Mouse (Mus musculus): ENCODE results near the gene Zkscan6.
A peak's percentile ranks its signal among the peaks of the same experiment; 100 is the strongest.

Zkscan6 gene

DNA sequence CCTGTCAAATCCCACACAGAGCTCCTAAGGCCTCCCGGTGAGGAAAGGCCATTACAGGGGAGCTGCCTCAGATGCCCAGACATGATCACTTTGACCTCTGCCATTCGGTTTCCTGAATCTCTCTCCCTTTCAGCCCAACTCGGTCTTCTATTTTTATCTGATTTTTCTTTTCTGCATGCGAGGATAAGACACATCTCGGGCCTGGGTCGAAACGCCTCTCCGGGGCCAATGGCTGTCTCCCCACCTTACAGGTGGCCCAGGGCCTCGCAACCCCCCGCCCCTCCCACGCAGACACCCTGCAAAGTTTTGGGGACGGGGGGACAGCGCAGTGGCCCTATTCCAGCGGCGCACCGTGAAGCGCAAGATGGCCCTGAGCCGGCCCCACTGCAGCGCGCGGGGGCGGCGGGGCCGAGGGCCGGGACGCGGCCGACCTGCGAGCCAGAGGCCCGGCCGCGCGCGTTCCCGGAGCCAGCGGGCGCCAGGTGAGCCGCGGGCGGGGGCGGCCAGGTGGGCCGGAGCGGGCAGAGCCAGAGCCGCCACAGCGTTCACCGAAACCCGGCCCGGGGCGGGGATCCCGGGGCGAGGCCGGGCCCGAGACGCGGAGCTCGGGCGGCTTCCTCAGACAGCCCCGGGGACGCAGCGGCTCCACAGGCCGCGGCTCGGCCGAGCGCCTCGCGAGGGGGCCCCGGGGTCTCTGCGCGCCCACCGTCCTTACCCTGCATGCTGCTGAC is 19.4 kb upstream of the Zkscan6 start:
- DNase-seq (ENCODE audit: low read depth, low spot score) = no peak
- Histone ChIP-seq H3K27me3 (ENCODE audit: control insufficient read depth, insufficient read depth, low read length, poor library complexity, severe bottlenecking) (no peaks in the 10 kb centered on the region), H3K36me3 (ENCODE audit: control insufficient read depth, insufficient read depth, low read length, poor library complexity, severe bottlenecking) (no peaks in the 10 kb centered on the region)

GRCm38 (mm10) chr11:65788154-65788553 is 18.8 kb upstream of the Zkscan6 start, which contains the start of gene Map2k4:
Gene Map2k4 (minus strand): TSS chr11:65788297.
- DNase-seq (ENCODE audit: low read depth, low spot score) = peak; percentile 96
- Histone ChIP-seq H3K27me3 (ENCODE audit: control insufficient read depth, insufficient read depth, low read length, poor library complexity, severe bottlenecking) (no peaks in the 10 kb centered on the region), H3K36me3 (ENCODE audit: control insufficient read depth, insufficient read depth, low read length, poor library complexity, severe bottlenecking) (no peaks in the 10 kb centered on the region)

- no peaks in the 10 kb centered on the region for H3K36me3 ChIP-seq (ENCODE audit: control insufficient read depth, insufficient read depth, low read length, poor library complexity, severe bottlenecking)
- no peaks in the 10 kb centered on the region for H3K27me3 ChIP-seq (ENCODE audit: control insufficient read depth, insufficient read depth, low read length, poor library complexity, severe bottlenecking)
- DNase-seq (ENCODE audit: low read depth, low spot score) = no peak
Measured at GRCm38 (mm10) chr11:65794428-65795219, 12.4 kb upstream of the Zkscan6 start.

DNA sequence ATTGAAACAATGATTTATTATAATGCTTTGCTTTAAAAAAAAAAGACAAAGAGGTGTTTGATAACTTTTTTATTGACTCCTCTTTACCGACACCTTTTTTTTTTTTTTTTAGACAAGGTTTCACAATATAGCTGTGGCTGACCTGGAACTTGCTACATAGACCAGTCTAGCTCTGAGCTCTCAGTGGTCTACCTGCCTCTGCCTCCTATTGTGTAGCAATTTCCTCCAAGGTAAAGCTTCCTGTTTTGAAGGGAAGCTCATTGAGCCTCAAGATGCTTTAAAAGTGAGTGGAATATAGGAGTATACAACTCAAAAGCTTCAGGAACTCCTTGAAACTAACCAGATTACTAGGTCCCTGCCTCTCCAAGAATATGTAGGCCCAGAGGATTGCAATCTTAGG is 11.1 kb upstream of the Zkscan6 start:
- no peak for DNase-seq (ENCODE audit: low read depth, low spot score)
- H3K36me3 ChIP-seq (ENCODE audit: control insufficient read depth, insufficient read depth, low read length, poor library complexity, severe bottlenecking) = no peaks in the 10 kb centered on the region

GRCm38 (mm10) chr11:65801899-65802298 is 5.1 kb upstream of the Zkscan6 start:
- DNase-seq (ENCODE audit: low read depth, low spot score) = no peak
- H3K27me3 ChIP-seq (ENCODE audit: control insufficient read depth, insufficient read depth, low read length, poor library complexity, severe bottlenecking) = no peaks in the 10 kb centered on the region
- no peaks in the 10 kb centered on the region for H3K36me3 ChIP-seq (ENCODE audit: control insufficient read depth, insufficient read depth, low read length, poor library complexity, severe bottlenecking)

More for the DNA sequence above, 11.1 kb upstream of the Zkscan6 start:
- H3K27me3 ChIP-seq (ENCODE audit: control insufficient read depth, insufficient read depth, low read length, poor library complexity, severe bottlenecking) = no peaks in the 10 kb centered on the region

DNA sequence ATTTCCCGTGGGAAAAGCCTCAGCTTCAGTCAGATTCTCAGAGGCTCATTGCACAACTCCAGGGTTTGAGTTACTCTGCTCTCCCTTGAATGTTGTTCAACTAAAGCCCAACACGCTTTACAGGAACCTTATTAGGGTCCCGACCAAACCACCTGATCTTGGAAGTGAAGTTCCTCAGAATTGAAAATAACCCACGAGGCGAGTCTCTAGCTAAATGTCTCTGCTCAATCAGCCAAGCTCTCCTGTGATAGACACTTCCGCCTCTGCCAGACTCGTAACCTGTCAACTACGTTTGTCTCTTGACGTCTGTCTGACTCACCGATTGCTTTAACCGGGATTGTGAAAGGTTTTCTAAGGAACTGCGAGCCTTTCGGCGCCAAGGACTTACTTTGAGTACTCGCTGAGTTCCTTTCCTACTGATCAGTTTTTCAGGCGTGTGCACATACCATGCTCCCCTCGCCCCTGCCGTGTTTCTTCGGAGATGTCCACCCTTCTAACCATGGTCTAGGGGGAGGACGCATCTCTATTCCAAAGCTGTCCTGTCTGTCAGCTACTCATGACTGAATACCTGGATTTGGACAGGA is 562 bp upstream of the Zkscan6 start:
- H3K36me3 ChIP-seq (ENCODE audit: control insufficient read depth, insufficient read depth, low read length, poor library complexity, severe bottlenecking) = no peaks in the 10 kb centered on the region
- peak; percentile 62 for DNase-seq (ENCODE audit: low read depth, low spot score)
- H3K27me3 ChIP-seq (ENCODE audit: control insufficient read depth, insufficient read depth, low read length, poor library complexity, severe bottlenecking) = no peaks in the 10 kb centered on the region

GRCm38 (mm10) chr11:65807601-65808000 is 626 bp downstream of the Zkscan6 start:
- H3K36me3 ChIP-seq (ENCODE audit: control insufficient read depth, insufficient read depth, low read length, poor library complexity, severe bottlenecking) = no peaks in the 10 kb centered on the region
- H3K27me3 ChIP-seq (ENCODE audit: control insufficient read depth, insufficient read depth, low read length, poor library complexity, severe bottlenecking) = no peaks in the 10 kb centered on the region
- DNase-seq (ENCODE audit: low read depth, low spot score) = no peak

- Histone ChIP-seq H3K27me3 (ENCODE audit: control insufficient read depth, insufficient read depth, low read length, poor library complexity, severe bottlenecking) (no peaks in the 10 kb centered on the region), H3K36me3 (ENCODE audit: control insufficient read depth, insufficient read depth, low read length, poor library complexity, severe bottlenecking) (peaks cover 5% of the 10 kb centered on the region)
Measured at GRCm38 (mm10) chr11:65812088-65812487, 5.1 kb downstream of the Zkscan6 start.

DNA sequence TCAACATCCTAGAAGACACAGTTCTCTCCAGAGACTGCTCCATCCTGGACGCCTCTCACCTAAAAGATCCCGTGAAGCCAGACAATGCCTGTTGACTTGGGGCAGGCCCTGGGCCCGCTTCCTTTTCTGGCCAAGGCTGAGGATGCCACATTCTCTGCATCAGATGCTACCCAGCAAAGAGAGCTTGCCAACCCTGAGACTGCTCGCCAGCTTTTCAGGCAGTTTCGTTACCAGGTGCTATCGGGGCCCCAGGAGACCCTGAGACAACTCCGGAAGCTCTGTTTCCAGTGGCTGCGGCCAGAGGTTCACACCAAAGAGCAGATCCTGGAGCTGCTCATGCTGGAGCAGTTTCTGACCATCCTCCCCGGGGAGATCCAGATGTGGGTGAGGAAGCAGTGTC is 7.4 kb downstream of the Zkscan6 start:
- H3K36me3 ChIP-seq (ENCODE audit: control insufficient read depth, insufficient read depth, low read length, poor library complexity, severe bottlenecking) = peaks cover 5% of the 10 kb centered on the region
- DNase-seq (ENCODE audit: low read depth, low spot score) = no peak
- no peaks in the 10 kb centered on the region for H3K27me3 ChIP-seq (ENCODE audit: control insufficient read depth, insufficient read depth, low read length, poor library complexity, severe bottlenecking)

More at GRCm38 (mm10) chr11:65812088-65812487, 5.1 kb downstream of the Zkscan6 start:
- DNase-seq (ENCODE audit: low read depth, low spot score) = no peak

DNA sequence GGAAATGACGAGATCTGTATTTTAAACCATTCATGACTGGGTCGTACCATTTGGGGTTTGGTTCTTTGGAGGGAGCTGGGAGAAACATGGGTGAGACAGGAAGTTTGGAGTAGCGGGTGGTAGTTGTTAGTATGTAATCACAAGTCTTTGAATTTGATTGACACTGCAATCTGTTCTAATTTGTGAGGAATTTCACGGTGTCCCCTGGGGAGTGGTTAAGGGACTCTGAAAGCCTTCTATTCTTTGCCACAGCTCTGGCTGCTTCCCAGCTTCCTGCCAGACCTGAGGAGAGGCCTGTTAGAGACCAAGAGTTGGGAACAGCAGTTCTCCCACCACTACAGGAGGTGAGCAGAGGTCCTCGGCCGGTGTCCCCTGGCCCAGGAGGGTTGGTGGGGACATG is 9.3 kb downstream of the Zkscan6 start:
- no peak for DNase-seq (ENCODE audit: low read depth, low spot score)
- Histone ChIP-seq H3K27me3 (ENCODE audit: control insufficient read depth, insufficient read depth, low read length, poor library complexity, severe bottlenecking) (no peaks in the 10 kb centered on the region), H3K36me3 (ENCODE audit: control insufficient read depth, insufficient read depth, low read length, poor library complexity, severe bottlenecking) (peaks cover 7% of the 10 kb centered on the region)

DNA sequence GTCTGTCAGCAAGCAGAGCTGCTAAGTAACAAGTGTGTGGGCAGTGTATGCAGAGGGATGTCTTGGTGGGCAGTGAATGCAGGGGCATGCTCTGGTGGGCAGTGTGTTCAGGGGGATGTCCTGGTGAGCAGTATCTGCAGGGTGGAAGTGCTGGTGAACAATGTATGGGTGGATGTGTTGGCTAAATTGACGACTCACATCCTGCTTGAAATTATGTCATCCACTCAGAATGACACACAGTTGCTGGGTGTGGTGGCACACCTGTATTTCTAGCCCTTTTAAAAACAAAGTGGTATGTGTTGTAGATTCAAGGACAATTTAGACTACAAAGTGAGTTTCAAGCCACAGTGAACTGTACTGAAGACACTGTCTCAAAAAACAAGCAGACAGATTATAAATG is 11.2 kb downstream of the Zkscan6 start:
- no peak for DNase-seq (ENCODE audit: low read depth, low spot score)
- no peaks in the 10 kb centered on the region for H3K27me3 ChIP-seq (ENCODE audit: control insufficient read depth, insufficient read depth, low read length, poor library complexity, severe bottlenecking)
- H3K36me3 ChIP-seq (ENCODE audit: control insufficient read depth, insufficient read depth, low read length, poor library complexity, severe bottlenecking) = peaks cover 14% of the 10 kb centered on the region

GRCm38 (mm10) chr11:65820280-65820679 is 13.3 kb downstream of the Zkscan6 start:
- H3K27me3 ChIP-seq (ENCODE audit: control insufficient read depth, insufficient read depth, low read length, poor library complexity, severe bottlenecking) = no peaks in the 10 kb centered on the region
- DNase-seq (ENCODE audit: low read depth, low spot score) = no peak
- H3K36me3 ChIP-seq (ENCODE audit: control insufficient read depth, insufficient read depth, low read length, poor library complexity, severe bottlenecking) = peaks cover 19% of the 10 kb centered on the region

- DNase-seq (ENCODE audit: low read depth, low spot score) = peak; percentile 67
- Histone ChIP-seq H3K27me3 (ENCODE audit: control insufficient read depth, insufficient read depth, low read length, poor library complexity, severe bottlenecking) (no peaks in the 10 kb centered on the region), H3K36me3 (ENCODE audit: control insufficient read depth, insufficient read depth, low read length, poor library complexity, severe bottlenecking) (peaks cover 22% of the 10 kb centered on the region)
Measured at GRCm38 (mm10) chr11:65820877-65821276, 13.9 kb downstream of the Zkscan6 start.

GRCm38 (mm10) chr11:65824556-65824955 is 17.6 kb downstream of the Zkscan6 start:
- Histone ChIP-seq H3K36me3 (ENCODE audit: control insufficient read depth, insufficient read depth, low read length, poor library complexity, severe bottlenecking) (peaks cover 28% of the 10 kb centered on the region), H3K27me3 (ENCODE audit: control insufficient read depth, insufficient read depth, low read length, poor library complexity, severe bottlenecking) (no peaks in the 10 kb centered on the region)
- DNase-seq (ENCODE audit: low read depth, low spot score) = no peak

DNA sequence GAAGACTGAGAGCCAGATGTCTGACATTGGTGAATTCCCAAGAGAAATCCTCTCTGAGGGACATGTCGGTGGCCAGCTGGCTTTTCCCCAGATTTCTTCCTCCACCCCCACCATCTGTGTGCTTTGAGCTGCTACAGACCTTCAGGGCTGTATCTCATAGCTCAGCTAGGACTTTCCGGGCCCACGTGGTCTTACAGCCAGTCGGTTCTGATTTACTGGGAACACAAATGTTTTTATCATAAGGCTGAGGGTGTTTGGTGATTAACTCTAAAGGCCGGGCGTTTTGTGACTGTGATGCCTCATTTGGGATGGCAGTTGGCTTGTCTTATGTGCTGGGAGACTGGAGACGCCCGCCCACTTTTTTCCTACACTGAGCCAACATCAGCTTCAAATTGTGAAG is 32.0 kb downstream of the Zkscan6 start:
- H3K27me3 ChIP-seq (ENCODE audit: control insufficient read depth, insufficient read depth, low read length, poor library complexity, severe bottlenecking) = no peaks in the 10 kb centered on the region
- DNase-seq (ENCODE audit: low read depth, low spot score) = no peak

More for the DNA sequence above, 32.0 kb downstream of the Zkscan6 start:
- H3K36me3 ChIP-seq (ENCODE audit: control insufficient read depth, insufficient read depth, low read length, poor library complexity, severe bottlenecking) = no peaks in the 10 kb centered on the region

Measured in splenic B cell, adult 2 months (primary cell).